Comparison of ENCODE assay signal across 9 mouse cellular contexts in the genomic region with DNA sequence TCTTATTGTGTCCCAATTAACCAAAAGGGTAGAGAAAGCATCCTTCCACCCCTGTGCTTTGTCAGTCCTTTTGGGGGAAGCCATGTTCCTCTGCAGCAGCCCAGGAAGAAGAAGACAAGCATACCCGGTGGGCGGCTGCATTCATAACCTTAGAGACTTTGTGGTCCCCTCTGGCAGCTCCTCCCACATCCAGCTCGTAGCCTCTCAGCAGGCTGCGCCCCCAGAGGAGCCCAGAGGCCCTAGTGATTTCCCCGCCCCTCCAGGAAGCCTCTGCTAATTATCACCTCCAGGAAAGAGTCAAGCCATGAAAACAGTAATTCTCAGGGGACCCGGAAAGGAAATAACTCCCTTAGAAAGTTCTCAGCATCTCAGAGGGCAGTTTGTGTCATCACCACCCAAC. TPM values are rescaled to one million over a fixed set of nuclear protein-coding genes. Genes with fewer than 3 reads are reported as not detected.
DNase-seq lines count a peak whose midpoint lies in the region; ATAC-seq and TF ChIP-seq lines count a peak whose summit lies in the region.
"Had no signal": no experiment of that assay in that cellular context is flagged by ENCODE, and none has a peak within 500 bp of the region (broad histone marks: within the 10 kb centered on the region; RNA-seq: fewer than 3 reads in every experiment).

No protein-coding gene starts in this region.

- H3K79me2 ChIP-seq in myocyte (ENCODE audit: control insufficient read depth, insufficient read depth): peaks cover 18% of the 10 kb centered on the region

- TF ChIP-seq POLR2A in myocyte (IDR thresholded peaks at IDR 0.05; ENCODE audit: insufficient read length, low read depth): no peak

- H3K4me3 ChIP-seq in gastrocnemius, adult 2 months: peak overlapping the region; percentile 21
- no peak overlapping the region for H3K4me3 ChIP-seq in myocyte
- H3K4me3 ChIP-seq: embryonic facial prominence, embryonic 12.5 days had no signal

- H3K36me3 ChIP-seq in myocyte (ENCODE audit: control insufficient read depth, insufficient read depth): peaks cover 15% of the 10 kb centered on the region
- H3K36me3 ChIP-seq: embryonic facial prominence, embryonic 12.5 days had no signal

- no peaks in the 10 kb centered on the region for H3K27me3 ChIP-seq in myocyte (ENCODE audit: control insufficient read depth, insufficient read depth, insufficient read length)
- H3K27me3 ChIP-seq: embryonic facial prominence, embryonic 12.5 days had no signal

- peak overlapping the region; percentile 33 for H3K4me2 ChIP-seq in myocyte (ENCODE audit: low read depth)
- H3K4me2 ChIP-seq: embryonic facial prominence, embryonic 12.5 days had no signal

- H3K27ac ChIP-seq in gastrocnemius, adult 2 months: peak overlapping the region; percentile 65
- H3K27ac ChIP-seq: embryonic facial prominence, embryonic 12.5 days had no signal

- no peak overlapping the region for H3ac ChIP-seq in myocyte (ENCODE audit: control insufficient read depth, insufficient read length)

- no peak for TF ChIP-seq CTCF in gastrocnemius, adult 2 months (IDR thresholded peaks at IDR 0.05)

- intact Hi-C loops in gastrocnemius, adult 2 months (cut with DNase I): no loop called here
- intact Hi-C loops in gastrocnemius, postnatal 14 days (cut with DNase I; ENCODE audit: low total_unique reads): no loop called here

- no peak for ATAC-seq in granulocyte monocyte progenitor cell, adult 5-6 weeks (replicated peaks; ENCODE audit: poor library complexity, severe bottlenecking)

- DNase-seq in gastrocnemius, adult 2 months: peak; percentile 59
- no peak for DNase-seq in gastrocnemius, postnatal 14 days
- DNase-seq in thymus, postnatal 14 days: peak; percentile 47
- no peak for DNase-seq in thymus, postnatal 25 days
- peak; percentile 34 for DNase-seq in kidney, adult 11 months
- no peak for DNase-seq in layer of hippocampus, adult 18-20 months (ENCODE audit: low spot score in 2 of 2)

TF ChIP-seq in myocyte, 11 proteins besides CTCF, POLR2A, EP300 and RAD21:
- TF ChIP-seq MYOG (IDR thresholded peaks at IDR 0.05; ENCODE audit: control insufficient read depth in 1 of 3, insufficient read depth in 1 of 3, insufficient read length in 2 of 3, low read depth in 2 of 3) (no peak), POLR2AphosphoS2 (IDR thresholded peaks at IDR 0.05; ENCODE audit: insufficient read length, low read depth) (no peak), TCF12 (IDR thresholded peaks at IDR 0.05; ENCODE audit: insufficient read depth, poor library complexity, severe bottlenecking) (no peak), REST (IDR thresholded peaks at IDR 0.05; ENCODE audit: insufficient read depth, insufficient read length) (no peak), CEBPB (IDR thresholded peaks at IDR 0.05; ENCODE audit: insufficient read depth, poor library complexity, severe bottlenecking) (no peak), TCF3 (IDR thresholded peaks at IDR 0.05; ENCODE audit: insufficient read length, low read depth) (no peak), USF1 (IDR thresholded peaks at IDR 0.05; ENCODE audit: low read depth) (no peak), MAX (IDR thresholded peaks at IDR 0.05; ENCODE audit: low read depth) (no peak), MYOD1 (IDR thresholded peaks at IDR 0.05; ENCODE audit: control insufficient read depth in 1 of 3, insufficient read length in 2 of 3, low read depth in 2 of 3) (no peak), E2F4 (IDR thresholded peaks at IDR 0.05; ENCODE audit: insufficient read depth) (no peak), SRF (IDR thresholded peaks at IDR 0.05; ENCODE audit: control insufficient read depth, insufficient read length, low read depth) (no peak)
TF ChIP-seq in myocyte: peak in this region for 0.

RNA-seq across cellular contexts. Expression of gene Heg1, which starts 21.1 kb away (rescaled TPM):
- total RNA-seq in gastrocnemius, adult 2 months (2021): 10 to 100 TPM; 30.4 to 43.3 TPM
- 10 to 100 TPM; 48.0 to 56.4 TPM for total RNA-seq in gastrocnemius, postnatal 14 days (2021)
- polyA plus RNA-seq in myocyte (2012; fragmentation: generic; extraction: Trizol): 28.3 TPM
- 30.9 and 34.2 TPM in 2 replicates for total RNA-seq in granulocyte monocyte progenitor cell, adult 5-6 weeks (2014; fragmentation: Nextera tagmentation)
- total RNA-seq in granulocyte monocyte progenitor cell, adult 5-6 weeks (2017): 20.8 and 24.9 TPM in 2 replicates
- total RNA-seq in layer of hippocampus, adult 18-20 months (2021): 10 to 100 TPM; 21.1 to 21.4 TPM

Comparison
In these comparisons a context has a peak if more than half of its experiments do, and no peak if none do; other contexts are left out.
1. DNase-seq: peak in gastrocnemius, adult 2 months (single experiment), thymus, postnatal 14 days (single experiment) and kidney, adult 11 months (single experiment); none in gastrocnemius, postnatal 14 days (single experiment), thymus, postnatal 25 days (single experiment) and layer of hippocampus, adult 18-20 months (0 of 2).